Mouse (Mus musculus) gastrocnemius, postnatal 25 days (tissue): Measurements from ENCODE around the gene Dand5. TPM values are rescaled to one million over a fixed set of nuclear protein-coding genes. Genes with fewer than 3 reads are reported as not detected.

Experiments
- DNase-seq: peaks from one replicate; pipeline ENCODE4 v3.0.0; 2022
- total RNA-seq, 2 experiments: library from RNA; stranded (reverse); gene quantifications; 1 replicate in 1 of 2; 2 replicates in 1 of 2; pipeline ENCODE4 v1.2.3; 2021

The Dand5 gene
- total RNA-seq, 2 experiments from 2014 or later, result 9.5 to 9.6 TPM

- peak; percentile 75 for DNase-seq
Measured at GRCm38 (mm10) chr8:84799999-84800831, 22.4 kb downstream of the Dand5 start, which contains the start of gene Nfix. Gene Nfix, minus strand, starts transcription at chr8:84800344.

GRCm38 (mm10) chr8:84799136-84799931, 23.3 kb downstream of the Dand5 start:
- peak; percentile 72 for DNase-seq

GRCm38 (mm10) chr8:84798446-84799135, 24.0 kb downstream of the Dand5 start:
- no peak for DNase-seq

GRCm38 (mm10) chr8:84797971-84798370, 24.7 kb downstream of the Dand5 start:
- no peak for DNase-seq

- peak; percentile 39 for DNase-seq
Measured at GRCm38 (mm10) chr8:84797256-84797797, 25.3 kb downstream of the Dand5 start.

GRCm38 (mm10) chr8:84794486-84794885, 28.1 kb downstream of the Dand5 start:
- DNase-seq, result peak; percentile 51

GRCm38 (mm10) chr8:84793791-84794485, 28.7 kb downstream of the Dand5 start:
- DNase-seq, result peak; percentile 80

- no peak for DNase-seq
Measured at GRCm38 (mm10) chr8:84793134-84793533, 29.5 kb downstream of the Dand5 start.

GRCm38 (mm10) chr8:84792429-84792947, 30.1 kb downstream of the Dand5 start:
- DNase-seq, result no peak

GRCm38 (mm10) chr8:84790537-84790936, 32.1 kb downstream of the Dand5 start:
- DNase-seq, result peak; percentile 33

GRCm38 (mm10) chr8:84789855-84790486, 32.7 kb downstream of the Dand5 start:
- DNase-seq, result peak; percentile 86

- DNase-seq, result no peak
Measured at GRCm38 (mm10) chr8:84789345-84789744, 33.3 kb downstream of the Dand5 start.

- peak; percentile 78 for DNase-seq
Measured at GRCm38 (mm10) chr8:84788896-84789295, 33.7 kb downstream of the Dand5 start.

- DNase-seq, result no peak
Measured at GRCm38 (mm10) chr8:84787523-84788302, 34.9 kb downstream of the Dand5 start.

GRCm38 (mm10) chr8:84786801-84787467, 35.7 kb downstream of the Dand5 start:
- DNase-seq, result no peak

GRCm38 (mm10) chr8:84785756-84786677, 36.6 kb downstream of the Dand5 start:
- DNase-seq, result peak; percentile 78

GRCm38 (mm10) chr8:84785506-84785755, 37.2 kb downstream of the Dand5 start:
- DNase-seq, result no peak

GRCm38 (mm10) chr8:84784681-84785505, 37.7 kb downstream of the Dand5 start:
- DNase-seq, result no peak
